Mouse (Mus musculus) C2C12 (cell line): ENCODE measurements around the gene Apoc2. TPM values are rescaled to one million over a fixed set of nuclear protein-coding genes. Genes with fewer than 3 reads are reported as not detected.
"Not testable (repeated sequence)": the region's sequence is repeated elsewhere in the genome, so short reads cannot be mapped to it uniquely, and the experiment has no call there.

ENCODE experiments used
- H3K27me3 ChIP-seq: one replicate; pipeline ENCODE4 v1.6.1; 2011; ENCODE audit not compliant: control insufficient read depth, insufficient read depth, insufficient read length
- H3K36me3 ChIP-seq: one replicate; pipeline ENCODE4 v1.6.1; 2011; ENCODE audit not compliant: control insufficient read depth, insufficient read depth
- H3K4me3 ChIP-seq: one replicate; pipeline ENCODE4 v1.5.1; 2011; ENCODE audit warnings: mild to moderate bottlenecking, control low read depth; ENCODE audit not compliant: poor library complexity, insufficient read depth, severe bottlenecking
- H3K79me2 ChIP-seq: one replicate; pipeline ENCODE4 v1.6.1; 2011; ENCODE audit not compliant: control insufficient read depth, insufficient read depth
- H3K79me3 ChIP-seq: one replicate; pipeline ENCODE4 v1.6.1; 2011; ENCODE audit warnings: low read depth, control low read depth
- H3ac ChIP-seq: one replicate; pipeline ENCODE3; 2011; ENCODE audit warnings: low read depth; ENCODE audit not compliant: control insufficient read depth, insufficient read length
- CEBPB ChIP-seq: IDR thresholded peaks from one replicate; pipeline ENCODE4 v1.6.1; 2011; ENCODE audit warnings: low read depth, mild to moderate bottlenecking, control low read depth, moderate library complexity
- CTCF ChIP-seq: IDR thresholded peaks from one replicate; pipeline ENCODE4 v1.5.1; 2011; ENCODE audit not compliant: control insufficient read depth, insufficient read depth, insufficient read length
- FOSL1 ChIP-seq: IDR thresholded peaks from one replicate; pipeline ENCODE4 v1.8.0; 2011; ENCODE audit warnings: mild to moderate bottlenecking, low read length; ENCODE audit not compliant: poor library complexity, insufficient read depth, severe bottlenecking
- MAX ChIP-seq: IDR thresholded peaks from one replicate; pipeline ENCODE4 v1.6.1; 2011; ENCODE audit warnings: mild to moderate bottlenecking, control low read depth
- MYOD1 ChIP-seq: IDR thresholded peaks from one replicate; pipeline ENCODE4 v1.6.1; 2011; ENCODE audit warnings: low read depth; ENCODE audit not compliant: control insufficient read depth, insufficient read length
- MYOG ChIP-seq: IDR thresholded peaks from one replicate; pipeline ENCODE4 v1.6.1; 2011; ENCODE audit not compliant: control insufficient read depth, insufficient read length; ENCODE audit errors: extremely low read depth
- USF1 ChIP-seq: IDR thresholded peaks from one replicate; pipeline ENCODE4 v1.6.1; 2011; ENCODE audit warnings: low read depth, mild to moderate bottlenecking, control low read depth, moderate library complexity
- polyA plus RNA-seq: library from polyadenylated mRNA; unstranded; fragments of >200 nt; fragmentation: generic; extraction: Trizol; gene quantifications from one replicate; pipeline ENCODE4 v1.2.1, GENCODE M21; 2012; ENCODE audit warnings: missing spikeins

Apoc2 gene
- polyA plus RNA-seq, 1 experiment, result not detected

- Histone ChIP-seq H3K4me3 (no peak overlapping the region), H3K27me3 (peaks cover 4% of the 10 kb centered on the region), H3ac (no peak overlapping the region), H3K79me3 (no peaks in the 10 kb centered on the region), H3K36me3 (no peaks in the 10 kb centered on the region), H3K79me2 (no peaks in the 10 kb centered on the region)
- TF ChIP-seq USF1 (no peak), CEBPB (no peak), MYOD1 (no peak), MYOG (no peak), CTCF (no peak), MAX (no peak), FOSL1 (no peak)
Observed at GRCm38 (mm10) chr7:19690845-19691244, 13.1 kb upstream of the Apoc2 start.

DNA sequence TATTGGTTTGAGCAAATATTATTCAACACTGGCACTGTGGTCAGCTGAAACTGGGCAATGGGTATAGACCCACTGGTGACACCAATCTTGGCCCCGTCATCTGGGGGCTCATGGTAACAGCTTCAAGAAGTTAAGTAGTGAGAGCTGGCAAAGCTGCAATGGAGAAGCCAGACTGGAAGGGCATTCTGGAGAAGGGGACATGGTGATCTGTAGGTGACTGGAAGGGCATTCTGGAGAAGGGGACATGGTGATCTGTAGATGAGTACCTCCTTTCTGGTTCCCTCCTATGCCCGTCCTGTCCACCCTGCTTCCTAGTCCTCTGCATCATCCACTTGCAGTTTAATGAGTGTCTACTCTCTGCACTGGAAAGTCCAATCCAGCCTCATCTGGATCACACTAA is 10.9 kb upstream of the Apoc2 start:
- H3K79me3 ChIP-seq, result no peaks in the 10 kb centered on the region
- TF ChIP-seq MYOD1 (no peak), FOSL1 (no peak), CEBPB (no peak), MAX (no peak), USF1 (no peak)
- no peak overlapping the region for H3ac ChIP-seq
- no peak overlapping the region for H3K4me3 ChIP-seq
- H3K27me3 ChIP-seq, result peaks cover 13% of the 10 kb centered on the region
- no peaks in the 10 kb centered on the region for H3K36me3 ChIP-seq
- H3K79me2 ChIP-seq, result no peaks in the 10 kb centered on the region

DNA sequence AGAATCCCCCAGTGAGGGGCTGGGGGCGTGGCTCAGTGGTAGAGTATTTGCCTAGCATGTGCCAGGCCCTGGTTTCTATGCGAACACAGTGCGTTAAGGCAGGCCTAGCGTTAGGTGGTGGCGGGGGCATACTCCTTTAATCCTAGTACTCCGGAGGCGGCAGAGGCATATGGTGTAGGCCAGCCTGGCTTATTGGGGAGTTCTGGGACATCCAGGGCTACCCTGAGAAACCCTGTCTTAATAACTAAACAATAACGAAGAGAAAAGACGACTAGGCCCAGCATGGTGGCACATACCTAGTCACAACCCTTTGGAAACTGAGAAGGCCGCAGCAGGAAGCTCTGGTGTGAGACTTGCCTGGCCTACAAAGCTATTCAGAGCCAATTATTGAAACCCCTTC is 10.4 kb upstream of the Apoc2 start:
- Histone ChIP-seq H3K36me3 (no peaks in the 10 kb centered on the region), H3K27me3 (peaks cover 13% of the 10 kb centered on the region), H3K79me2 (no peaks in the 10 kb centered on the region), H3K4me3 (no peak overlapping the region), H3K79me3 (no peaks in the 10 kb centered on the region), H3ac (no peak overlapping the region)
- TF ChIP-seq FOSL1, result no peak
- no peak for TF ChIP-seq CEBPB
- no peak for TF ChIP-seq MYOG
- no peak for TF ChIP-seq USF1
- no peak for TF ChIP-seq MAX
- no peak for TF ChIP-seq CTCF
- no peak for TF ChIP-seq MYOD1

GRCm38 (mm10) chr7:19686927-19687583 is 9.3 kb upstream of the Apoc2 start:
- H3K36me3 ChIP-seq, H3ac ChIP-seq, H3K4me3 ChIP-seq, H3K79me3 ChIP-seq, H3K79me2 ChIP-seq: not testable (repeated sequence)
- peaks cover 13% of the 10 kb centered on the region for H3K27me3 ChIP-seq

GRCm38 (mm10) chr7:19686521-19686920 is 8.8 kb upstream of the Apoc2 start:
- H3K79me3 ChIP-seq, result no peaks in the 10 kb centered on the region
- H3K36me3 ChIP-seq, result no peaks in the 10 kb centered on the region
- H3ac ChIP-seq, result no peak overlapping the region
- H3K27me3 ChIP-seq, result peaks cover 13% of the 10 kb centered on the region
- H3K79me2 ChIP-seq, result no peaks in the 10 kb centered on the region
- no peak overlapping the region for H3K4me3 ChIP-seq
- no peak for TF ChIP-seq CEBPB
- no peak for TF ChIP-seq MAX
- TF ChIP-seq MYOD1, result no peak
- TF ChIP-seq MYOG, result no peak
- no peak for TF ChIP-seq CTCF
- TF ChIP-seq USF1, result no peak
- no peak for TF ChIP-seq FOSL1

DNA sequence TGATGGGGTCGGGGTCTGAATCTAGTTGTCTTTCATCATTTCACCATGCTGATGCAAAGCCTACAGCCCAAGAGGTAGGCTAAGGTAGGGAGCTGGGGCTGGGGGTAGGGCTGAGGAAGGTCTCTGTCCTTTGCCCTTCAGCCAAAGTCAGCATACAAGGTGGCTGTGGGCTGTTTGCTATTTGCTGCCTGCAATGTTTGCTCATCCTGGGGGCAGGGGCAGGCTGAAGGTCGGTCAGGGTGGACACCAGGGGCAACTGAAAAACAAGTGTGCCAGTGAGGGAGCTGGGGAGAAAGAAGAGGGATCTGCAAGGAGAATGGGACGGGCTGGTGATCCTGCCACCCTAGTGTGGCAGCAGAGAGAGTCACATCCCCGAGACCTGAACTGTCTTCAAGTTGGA is 7.6 kb upstream of the Apoc2 start:
- H3K79me3 ChIP-seq, result no peaks in the 10 kb centered on the region
- no peaks in the 10 kb centered on the region for H3K79me2 ChIP-seq
- H3K27me3 ChIP-seq, result peaks cover 13% of the 10 kb centered on the region
- TF ChIP-seq MAX, result no peak
- no peak for TF ChIP-seq CTCF
- no peak for TF ChIP-seq CEBPB
- TF ChIP-seq MYOG, result no peak
- no peak overlapping the region for H3K4me3 ChIP-seq
- H3K36me3 ChIP-seq, result no peaks in the 10 kb centered on the region
- no peak overlapping the region for H3ac ChIP-seq
